ENCODE assay signal across 17 mouse cellular contexts in genomic region chr2:125683895-125684294, GRCm38 (mm10). TPM values are rescaled to one million over a fixed set of nuclear protein-coding genes. Genes with fewer than 3 reads are reported as not detected.
A peak's percentile ranks its signal among the peaks of the same experiment; 100 is the strongest.
DNase-seq lines count a peak whose midpoint lies in the region; ATAC-seq and TF ChIP-seq lines count a peak whose summit lies in the region.
"Had no signal": no experiment of that assay in that cellular context is flagged by ENCODE, and none has a peak within 500 bp of the region (broad histone marks: within the 10 kb centered on the region; RNA-seq: fewer than 3 reads in every experiment).

No protein-coding gene starts in this region.

- ATAC-seq in hematopoietic stem cell, adult 5-6 weeks (replicated peaks in 1 of 2; ENCODE audit: insufficient read depth in 1 of 2, low FRiP score in 2 of 2, low TSS enrichment in 1 of 2, low read depth in 1 of 2, poor library complexity in 2 of 2, severe bottlenecking in 2 of 2), result peak; percentile 32 to 77; a peak in 3 of 4 replicates
- ATAC-seq in midbrain, embryonic 14.5 days (ENCODE audit: low FRiP score, low TSS enrichment), result no peak
- ATAC-seq in kidney, embryonic 16.5 days (ENCODE audit: low FRiP score, low TSS enrichment), result no peak
- ATAC-seq: hindbrain, embryonic 16.5 days had no signal

- no peak for DNase-seq in layer of hippocampus, adult 2 months (ENCODE audit: low spot score in 2 of 2)
- DNase-seq in layer of hippocampus, postnatal 14 days (ENCODE audit: low spot score in 2 of 2), result no peak
- no peak for DNase-seq in MEL (ENCODE audit: low read depth, low spot score)
- peak; percentile 18 for DNase-seq in splenic B cell, adult 2 months (ENCODE audit: low read depth, low spot score)
- DNase-seq in midbrain, embryonic 14.5 days, result no peak
- DNase-seq: cerebellum, postnatal 10 days; gastrocnemius, postnatal 14 days; kidney, adult 2 months; kidney, postnatal 36 days; thymus, postnatal 25 days had no signal

- H3K9ac ChIP-seq in MEL (ENCODE audit: control insufficient read depth, low read depth, low read length, poor library complexity, severe bottlenecking), result no peak overlapping the region
- no peak overlapping the region for H3K9ac ChIP-seq in midbrain, embryonic 14.5 days (replicated peaks; ENCODE audit: low read length)
- H3K9ac ChIP-seq in kidney, embryonic 16.5 days (replicated peaks; ENCODE audit: low read length), result no peak overlapping the region
- H3K9ac ChIP-seq: heart, embryonic 12.5 days; limb, embryonic 13.5 days; liver, embryonic 15.5 days had no signal

- WGBS in midbrain, embryonic 14.5 days, result 86% methylated on average over 7 of the region's 7 CpGs
- WGBS in kidney, embryonic 16.5 days, result 87% methylated on average over 7 of the region's 7 CpGs

- H3K9me3 ChIP-seq in MEL (replicated peaks; ENCODE audit: insufficient read depth, low read length), result no peaks in the 10 kb centered on the region
- no peaks in the 10 kb centered on the region for H3K9me3 ChIP-seq in midbrain, embryonic 14.5 days (ENCODE audit: control insufficient read depth, low read length)
- no peaks in the 10 kb centered on the region for H3K9me3 ChIP-seq in kidney, embryonic 16.5 days (ENCODE audit: low read length)
- H3K9me3 ChIP-seq: heart, embryonic 12.5 days; limb, embryonic 13.5 days; liver, embryonic 15.5 days had no signal

- H3K79me2 ChIP-seq in MEL (ENCODE audit: control insufficient read depth, insufficient read depth, low read length, poor library complexity), result no peaks in the 10 kb centered on the region

- H3K27ac ChIP-seq in layer of hippocampus, adult 2 months, result peak overlapping the region; percentile 15; the same call in 1 of the 2 replicates
- H3K27ac ChIP-seq in MEL (ENCODE audit: control insufficient read depth, low read depth, low read length), result no peak overlapping the region
- no peak overlapping the region for H3K27ac ChIP-seq in midbrain, embryonic 14.5 days (replicated peaks; ENCODE audit: low read depth, low read length)
- H3K27ac ChIP-seq in kidney, embryonic 16.5 days (ENCODE audit: low read length), result no peak overlapping the region
- H3K27ac ChIP-seq: limb, embryonic 13.5 days; liver, embryonic 15.5 days had no signal

- TF ChIP-seq EP300 in MEL (IDR thresholded peaks at IDR 0.05; ENCODE audit: low read depth in 1 of 2, low read length in 2 of 2), result no peak

- TF ChIP-seq CTCF in layer of hippocampus, adult 2 months (conservative IDR thresholded peaks at IDR 0.05), result no peak
- no peak for TF ChIP-seq CTCF in MEL (IDR thresholded peaks at IDR 0.05 in 2 of 3, conservative IDR thresholded peaks at IDR 0.05 in 1 of 3; ENCODE audit: control insufficient read depth in 1 of 3, insufficient read depth in 1 of 3, low read depth in 2 of 3, low read length in 3 of 3, poor library complexity in 1 of 3, severe bottlenecking in 1 of 3)

- no peak for TF ChIP-seq RAD21 in MEL (IDR thresholded peaks at IDR 0.05; ENCODE audit: low read depth, low read length)

- H3K27me3 ChIP-seq in MEL (ENCODE audit: control insufficient read depth in 1 of 2, insufficient read depth in 2 of 2, low read length in 2 of 2), result peaks cover 0 to 3% of the 10 kb centered on the region in 2 experiments; a peak in 1 of 4 replicates
- no peaks in the 10 kb centered on the region for H3K27me3 ChIP-seq in splenic B cell, adult 2 months (ENCODE audit: control insufficient read depth, insufficient read depth, low read length, poor library complexity, severe bottlenecking)
- H3K27me3 ChIP-seq in midbrain, embryonic 14.5 days (ENCODE audit: control insufficient read depth, insufficient read depth, low read length), result no peaks in the 10 kb centered on the region
- H3K27me3 ChIP-seq in kidney, embryonic 16.5 days (ENCODE audit: insufficient read depth, low read length), result no peaks in the 10 kb centered on the region
- H3K27me3 ChIP-seq: heart, embryonic 12.5 days; liver, embryonic 15.5 days had no signal

- H3K4me2 ChIP-seq in midbrain, embryonic 14.5 days (ENCODE audit: low read length), result no peak overlapping the region
- H3K4me2 ChIP-seq in kidney, embryonic 16.5 days (replicated peaks; ENCODE audit: low read depth, low read length), result no peak overlapping the region
- H3K4me2 ChIP-seq: heart, embryonic 12.5 days; limb, embryonic 13.5 days; liver, embryonic 15.5 days; midbrain, embryonic 11.5 days had no signal

- no peak for TF ChIP-seq POLR2A in MEL (IDR thresholded peaks at IDR 0.05; ENCODE audit: control insufficient read depth in 1 of 2, insufficient read depth in 1 of 2, low read depth in 1 of 2, low read length in 2 of 2, poor library complexity in 1 of 2)

- H3K4me1 ChIP-seq in MEL (ENCODE audit: control insufficient read depth in 1 of 2, insufficient read depth in 2 of 2, low read length in 2 of 2), result no peaks in the 10 kb centered on the region
- H3K4me1 ChIP-seq in midbrain, embryonic 14.5 days (ENCODE audit: control insufficient read depth, insufficient read depth, low read length), result no peaks in the 10 kb centered on the region
- H3K4me1 ChIP-seq in kidney, embryonic 16.5 days (ENCODE audit: insufficient read depth, low read length), result peaks cover 4% of the 10 kb centered on the region

- no peak overlapping the region for H3K4me3 ChIP-seq in layer of hippocampus, adult 2 months
- H3K4me3 ChIP-seq in MEL (ENCODE audit: control insufficient read depth in 1 of 2, insufficient read depth in 1 of 2, low read depth in 2 of 2, low read length in 2 of 2), result no peak overlapping the region
- no peak overlapping the region for H3K4me3 ChIP-seq in midbrain, embryonic 14.5 days (replicated peaks; ENCODE audit: low read depth, low read length)
- no peak overlapping the region for H3K4me3 ChIP-seq in kidney, embryonic 16.5 days (ENCODE audit: low read length)
- H3K4me3 ChIP-seq: heart, embryonic 12.5 days; limb, embryonic 13.5 days; liver, embryonic 15.5 days had no signal

- H3K36me3 ChIP-seq in MEL (ENCODE audit: control insufficient read depth in 1 of 2, insufficient read depth in 2 of 2, low read length in 2 of 2), result no peaks in the 10 kb centered on the region
- no peaks in the 10 kb centered on the region for H3K36me3 ChIP-seq in splenic B cell, adult 2 months (ENCODE audit: control insufficient read depth, insufficient read depth, low read length, poor library complexity, severe bottlenecking)
- no peaks in the 10 kb centered on the region for H3K36me3 ChIP-seq in midbrain, embryonic 14.5 days (ENCODE audit: control insufficient read depth, insufficient read depth, low read length)
- H3K36me3 ChIP-seq in kidney, embryonic 16.5 days (ENCODE audit: insufficient read depth, low read length), result no peaks in the 10 kb centered on the region
- H3K36me3 ChIP-seq: heart, embryonic 12.5 days; limb, embryonic 13.5 days; liver, embryonic 15.5 days had no signal

TF ChIP-seq in MEL, 35 proteins besides CTCF, POLR2A, EP300 and RAD21:
- no peak for TF ChIP-seq POLR2AphosphoS5 (IDR thresholded peaks at IDR 0.05; ENCODE audit: borderline replicate concordance, low read depth, low read length)
- peak; percentile 23; the same call in 1 of the 2 replicates for TF ChIP-seq USF1 (IDR thresholded peaks at IDR 0.05; ENCODE audit: low read depth, low read length)
- TF ChIP-seq ELF1 (IDR thresholded peaks at IDR 0.05; ENCODE audit: low read depth, low read length), result no peak
- no peak for TF ChIP-seq MAX (IDR thresholded peaks at IDR 0.05; ENCODE audit: low read length)
- no peak for TF ChIP-seq BHLHE40 (IDR thresholded peaks at IDR 0.05; ENCODE audit: borderline replicate concordance, low read depth, low read length)

RNA-seq across cellular contexts. Expression of gene Eid1, which starts 11.0 kb away (rescaled TPM):
- total RNA-seq in layer of hippocampus, adult 2 months (2021), result 100 to 1,000 TPM; 246 to 261 TPM
- 100 to 1,000 TPM; 323 to 341 TPM for total RNA-seq in layer of hippocampus, postnatal 14 days (2021)
- total RNA-seq in MEL (2012; rRNA removed), result 16.4 and 16.6 TPM in 2 replicates
- polyA plus RNA-seq in MEL (2012; ENCODE audit: insufficient read depth in 1 of 2, insufficient read length in 2 of 2, low read depth in 1 of 2, low replicate concordance in 2 of 2, missing spikeins in 1 of 2), result 10 to 100 TPM in 1 of 2 experiments, not detected in 1; 33.9 TPM
- total RNA-seq in hematopoietic stem cell, adult 5-6 weeks (2017), result 228 and 229 TPM in 2 replicates
- polyA plus RNA-seq in midbrain, embryonic 14.5 days (2014; fragmentation: Nextera tagmentation; extraction: Ambion mirVana), result 543 and 574 TPM in 2 replicates
- 91.8 and 99.5 TPM in 2 replicates for polyA plus RNA-seq in kidney, embryonic 16.5 days (2015; fragmentation: Nextera tagmentation; extraction: Ambion mirVana)

RNA-seq across cellular contexts. Expression of gene Shc4, which starts 40.1 kb away (rescaled TPM):
- total RNA-seq in layer of hippocampus, adult 2 months (2021), result 1 to 10 TPM; 4.1 to 4.2 TPM
- total RNA-seq in layer of hippocampus, postnatal 14 days (2021), result 1 to 10 TPM; 5.8 to 7.3 TPM
- total RNA-seq in MEL (2012; rRNA removed), result 1.1 and 1.3 TPM in 2 replicates
- under 1 TPM in 1 of 2 experiments, not detected in 1; 0.38 TPM for polyA plus RNA-seq in MEL (2012; ENCODE audit: insufficient read depth in 1 of 2, insufficient read length in 2 of 2, low read depth in 1 of 2, low replicate concordance in 2 of 2, missing spikeins in 1 of 2)
- 1.5 and 3.0 TPM in 2 replicates for total RNA-seq in hematopoietic stem cell, adult 5-6 weeks (2017)
- 2.0 and 2.2 TPM in 2 replicates for polyA plus RNA-seq in midbrain, embryonic 14.5 days (2014; fragmentation: Nextera tagmentation; extraction: Ambion mirVana)
- polyA plus RNA-seq in kidney, embryonic 16.5 days (2015; fragmentation: Nextera tagmentation; extraction: Ambion mirVana), result 1.1 and 1.6 TPM in 2 replicates

RNA-seq across cellular contexts. Expression of gene Cep152, which starts 59.0 kb away (rescaled TPM):
- 1 to 10 TPM; 3.2 to 4.1 TPM for total RNA-seq in layer of hippocampus, adult 2 months (2021)
- 1 to 10 TPM; 2.9 to 3.0 TPM for total RNA-seq in layer of hippocampus, postnatal 14 days (2021)
- total RNA-seq in MEL (2012; rRNA removed), result 11.7 and 13.9 TPM in 2 replicates
- 10 to 100 TPM in 1 of 2 experiments, not detected in 1; 14.1 TPM for polyA plus RNA-seq in MEL (2012; ENCODE audit: insufficient read depth in 1 of 2, insufficient read length in 2 of 2, low read depth in 1 of 2, low replicate concordance in 2 of 2, missing spikeins in 1 of 2)
- 19.8 and 20.1 TPM in 2 replicates for total RNA-seq in hematopoietic stem cell, adult 5-6 weeks (2017)
- 2.2 and 3.9 TPM in 2 replicates for polyA plus RNA-seq in midbrain, embryonic 14.5 days (2014; fragmentation: Nextera tagmentation; extraction: Ambion mirVana)
- polyA plus RNA-seq in kidney, embryonic 16.5 days (2015; fragmentation: Nextera tagmentation; extraction: Ambion mirVana), result 7.4 and 8.9 TPM in 2 replicates

Comparison
In these comparisons a context has a peak if more than half of its experiments do, and no peak if none do; other contexts are left out.
1. ATAC-seq: peak in hematopoietic stem cell, adult 5-6 weeks (2 of 2); none in midbrain, embryonic 14.5 days (single experiment) and kidney, embryonic 16.5 days (single experiment).
2. RNA of gene Eid1, which starts 11.0 kb away (total RNA-seq): 323 to 341 TPM in layer of hippocampus, postnatal 14 days, 246 to 261 TPM in layer of hippocampus, adult 2 months and 228 to 229 TPM in hematopoietic stem cell, adult 5-6 weeks; 16.4 to 16.6 TPM in MEL; every median in the first group is over 10 times any median in the second.